Mouse (Mus musculus): ENCODE data around the gene Ppp4c.

- TF ChIP-seq CTCF (IDR thresholded peaks at IDR 0.05; ENCODE audit: borderline replicate concordance, control insufficient read depth, extremely low read depth, insufficient read depth, low read length, poor library complexity) (no peak), POLR2A (IDR thresholded peaks at IDR 0.05; ENCODE audit: control insufficient read depth, extremely low read depth, insufficient read depth, low read length, poor library complexity) (no peak)
Measured at GRCm38 (mm10) chr7:126781661-126782370, 10.5 kb downstream of the Ppp4c start.

Data from thymus, adult 2 months (tissue).